Mouse (Mus musculus) lung, postnatal 0 days (tissue): ENCODE measurements around the gene Nt5e.

Source experiments
- CTCF ChIP-seq: IDR thresholded peaks from 2 replicates; pipeline ENCODE4 v1.5.1; 2016; ENCODE audit warnings: antibody characterized with exemption, mild to moderate bottlenecking
- EP300 ChIP-seq: IDR thresholded peaks from 2 replicates; pipeline ENCODE4 v1.6.1; 2016; ENCODE audit warnings: antibody characterized with exemption, mild to moderate bottlenecking, control low read depth

DNA sequence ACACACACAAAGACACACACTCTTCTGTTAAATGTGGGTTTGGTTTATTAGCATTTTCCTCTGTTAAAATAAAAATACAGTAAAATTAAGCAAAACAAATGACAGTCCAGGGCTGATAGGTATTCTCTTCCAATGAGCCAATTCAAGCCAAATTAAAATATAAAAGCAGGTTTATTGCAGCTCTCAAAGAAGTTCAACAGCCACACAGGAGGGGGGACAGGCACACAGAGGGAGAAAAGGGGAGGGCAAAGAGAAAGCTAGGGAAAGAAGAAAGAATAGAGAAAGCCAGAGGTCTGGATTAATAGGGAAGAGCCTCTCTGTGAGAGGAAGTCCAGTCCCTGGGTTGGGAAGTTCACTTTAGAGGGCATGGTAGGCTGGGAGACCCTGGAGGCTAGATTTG lies 7.8 kb upstream of the Nt5e start:
- TF ChIP-seq EP300 (no peak), CTCF (no peak)
